Mouse (Mus musculus): Measurements from ENCODE around the gene Ncbp3. TPM values are rescaled to one million over a fixed set of nuclear protein-coding genes. Genes with fewer than 3 reads are reported as not detected.

The Ncbp3 gene
- polyA plus RNA-seq, 1 experiment from 2014 or later = 12.9 TPM

GRCm38 (mm10) chr11:73018471-73019146, 29.0 kb upstream of the Ncbp3 start, which contains the start of gene Camkk1:
Camkk1 (plus strand) TSS chr11:73019008.
- H3K4me3 ChIP-seq (replicated peaks) = peak within 1 kb of the TSS; percentile 70
- peak; percentile 96 for ATAC-seq (replicated peaks; ENCODE audit: low FRiP score)
- H3K4me1 ChIP-seq = peaks cover 23% of the 10 kb centered on the region
- H3K27me3 ChIP-seq = peaks cover 48% of the 10 kb centered on the region
- H3K27ac ChIP-seq = no peak within 1 kb of the TSS
- peak within 1 kb of the TSS; percentile 51 for H3K9ac ChIP-seq
- H3K4me2 ChIP-seq = peak within 1 kb of the TSS; percentile 99
- no peaks in the 10 kb centered on the region for H3K9me3 ChIP-seq (replicated peaks)
- WGBS = 2% methylated on average over 57 of the region's 57 CpGs
- no peaks in the 10 kb centered on the region for H3K36me3 ChIP-seq

GRCm38 (mm10) chr11:73019147-73019795, 28.3 kb upstream of the Ncbp3 start:
- H3K36me3 ChIP-seq = no peaks in the 10 kb centered on the region
- H3K9ac ChIP-seq = peak overlapping the region; percentile 51
- no peak overlapping the region for H3K27ac ChIP-seq
- peak overlapping the region; percentile 99 for H3K4me2 ChIP-seq
- peaks cover 48% of the 10 kb centered on the region for H3K27me3 ChIP-seq
- no peaks in the 10 kb centered on the region for H3K9me3 ChIP-seq (replicated peaks)
- H3K4me3 ChIP-seq (replicated peaks) = peak overlapping the region; percentile 70
- WGBS = 1% methylated on average over 46 of the region's 46 CpGs
- peak; percentile 41 for ATAC-seq (replicated peaks; ENCODE audit: low FRiP score)
- peaks cover 30% of the 10 kb centered on the region for H3K4me1 ChIP-seq

- Histone ChIP-seq H3K27ac (no peak overlapping the region), H3K4me3 (replicated peaks) (no peak overlapping the region), H3K4me2 (no peak overlapping the region), H3K27me3 (peaks cover 48% of the 10 kb centered on the region), H3K9ac (no peak overlapping the region), H3K9me3 (replicated peaks) (no peaks in the 10 kb centered on the region), H3K4me1 (peaks cover 39% of the 10 kb centered on the region), H3K36me3 (no peaks in the 10 kb centered on the region)
- WGBS = 60% methylated on average over 7 of the region's 7 CpGs
- ATAC-seq (replicated peaks; ENCODE audit: low FRiP score) = no peak
Observed at GRCm38 (mm10) chr11:73020953-73021800, 26.4 kb upstream of the Ncbp3 start.

- Histone ChIP-seq H3K36me3 (no peaks in the 10 kb centered on the region), H3K4me1 (peaks cover 37% of the 10 kb centered on the region), H3K9me3 (replicated peaks) (no peaks in the 10 kb centered on the region), H3K4me3 (replicated peaks) (no peak overlapping the region), H3K4me2 (no peak overlapping the region), H3K27me3 (peaks cover 32% of the 10 kb centered on the region), H3K27ac (no peak overlapping the region), H3K9ac (no peak overlapping the region)
- 50% methylated on average over 9 of the region's 9 CpGs for WGBS
- no peak for ATAC-seq (replicated peaks; ENCODE audit: low FRiP score)
Observed at GRCm38 (mm10) chr11:73023099-73023498, 24.5 kb upstream of the Ncbp3 start.

- 72% methylated on average over 4 of the region's 4 CpGs for WGBS
Observed at GRCm38 (mm10) chr11:73023827-73024226, 23.8 kb upstream of the Ncbp3 start.

GRCm38 (mm10) chr11:73024236-73024904, 23.2 kb upstream of the Ncbp3 start:
- H3K4me2 ChIP-seq = peak overlapping the region; percentile 8; the same call in 1 of the 2 replicates

More at GRCm38 (mm10) chr11:73023827-73024226, 23.8 kb upstream of the Ncbp3 start:
- Histone ChIP-seq H3K27me3 (peaks cover 29% of the 10 kb centered on the region), H3K4me1 (peaks cover 31% of the 10 kb centered on the region), H3K4me2 (no peak overlapping the region), H3K9ac (no peak overlapping the region), H3K36me3 (no peaks in the 10 kb centered on the region), H3K4me3 (replicated peaks) (no peak overlapping the region), H3K27ac (peak overlapping the region; percentile 55; the same call in 1 of the 2 replicates), H3K9me3 (replicated peaks) (no peaks in the 10 kb centered on the region)
- no peak for ATAC-seq (replicated peaks; ENCODE audit: low FRiP score)

GRCm38 (mm10) chr11:73026961-73027360, 20.6 kb upstream of the Ncbp3 start:
- H3K4me1 ChIP-seq = peaks cover 29% of the 10 kb centered on the region
- H3K4me2 ChIP-seq = no peak overlapping the region
- H3K36me3 ChIP-seq = no peaks in the 10 kb centered on the region
- no peak for ATAC-seq (replicated peaks; ENCODE audit: low FRiP score)
- H3K4me3 ChIP-seq (replicated peaks) = no peak overlapping the region
- H3K27ac ChIP-seq = no peak overlapping the region
- H3K9ac ChIP-seq = no peak overlapping the region
- 50% methylated on average over 8 of the region's 8 CpGs for WGBS
- H3K27me3 ChIP-seq = no peaks in the 10 kb centered on the region
- no peaks in the 10 kb centered on the region for H3K9me3 ChIP-seq (replicated peaks)

More at GRCm38 (mm10) chr11:73024236-73024904, 23.2 kb upstream of the Ncbp3 start:
- peaks cover 24% of the 10 kb centered on the region for H3K27me3 ChIP-seq
- H3K9me3 ChIP-seq (replicated peaks) = no peaks in the 10 kb centered on the region
- H3K4me3 ChIP-seq (replicated peaks) = no peak overlapping the region
- WGBS = 43% methylated on average over 7 of the region's 7 CpGs
- H3K9ac ChIP-seq = no peak overlapping the region
- no peaks in the 10 kb centered on the region for H3K36me3 ChIP-seq
- no peak; the same call in 1 of the 2 replicates for ATAC-seq (replicated peaks; ENCODE audit: low FRiP score)
- H3K27ac ChIP-seq = peak overlapping the region; percentile 55
- H3K4me1 ChIP-seq = peaks cover 28% of the 10 kb centered on the region

GRCm38 (mm10) chr11:73030821-73031498, 16.6 kb upstream of the Ncbp3 start:
- peak overlapping the region; percentile 41 for H3K9ac ChIP-seq
- peak overlapping the region; percentile 76 for H3K4me2 ChIP-seq
- no peaks in the 10 kb centered on the region for H3K27me3 ChIP-seq
- H3K36me3 ChIP-seq = no peaks in the 10 kb centered on the region
- peak overlapping the region; percentile 36 for H3K4me3 ChIP-seq (replicated peaks)
- ATAC-seq (replicated peaks; ENCODE audit: low FRiP score) = peak; percentile 94
- 25% methylated on average over 20 of the region's 20 CpGs for WGBS
- no peak overlapping the region for H3K27ac ChIP-seq
- no peaks in the 10 kb centered on the region for H3K9me3 ChIP-seq (replicated peaks)
- peaks cover 9% of the 10 kb centered on the region; the same call in 1 of the 2 replicates for H3K4me1 ChIP-seq

- H3K36me3 ChIP-seq = no peaks in the 10 kb centered on the region
- no peak overlapping the region for H3K27ac ChIP-seq
- peaks cover 9% of the 10 kb centered on the region; the same call in 1 of the 2 replicates for H3K4me1 ChIP-seq
- H3K9ac ChIP-seq = 0 out of 2 replicates have a peak overlapping the region, but pooled peaks have one; percentile 41
- no peaks in the 10 kb centered on the region for H3K9me3 ChIP-seq (replicated peaks)
- no peak overlapping the region; the same call in 1 of the 2 replicates for H3K4me3 ChIP-seq (replicated peaks)
- no peaks in the 10 kb centered on the region for H3K27me3 ChIP-seq
- ATAC-seq (replicated peaks; ENCODE audit: low FRiP score) = no peak
- WGBS = 52% methylated on average over 5 of the region's 5 CpGs
- H3K4me2 ChIP-seq = peak overlapping the region; percentile 76; the same call in 1 of the 2 replicates
Observed at GRCm38 (mm10) chr11:73031536-73031935, 16.0 kb upstream of the Ncbp3 start.

- 0 out of 2 replicates have a peak, but pooled peaks cover 4% of the 10 kb centered on the region for H3K36me3 ChIP-seq
- peaks cover 8% of the 10 kb centered on the region; the same call in 1 of the 2 replicates for H3K4me1 ChIP-seq
- no peak overlapping the region for H3K4me2 ChIP-seq
- no peak overlapping the region for H3K4me3 ChIP-seq (replicated peaks)
- ATAC-seq (replicated peaks; ENCODE audit: low FRiP score) = no peak
- WGBS = 79% methylated on average over 7 of the region's 7 CpGs
- H3K27ac ChIP-seq = no peak overlapping the region
- H3K9me3 ChIP-seq (replicated peaks) = no peaks in the 10 kb centered on the region
- H3K9ac ChIP-seq = no peak overlapping the region
- no peaks in the 10 kb centered on the region for H3K27me3 ChIP-seq
Observed at GRCm38 (mm10) chr11:73036077-73036476, 11.5 kb upstream of the Ncbp3 start.

GRCm38 (mm10) chr11:73036889-73037288, 10.7 kb upstream of the Ncbp3 start:
- no peaks in the 10 kb centered on the region for H3K27me3 ChIP-seq
- H3K9ac ChIP-seq = no peak overlapping the region
- WGBS = 54% methylated on average over 6 of the region's 6 CpGs
- H3K9me3 ChIP-seq (replicated peaks) = no peaks in the 10 kb centered on the region
- 0 out of 2 replicates have a peak, but pooled peaks cover 3% of the 10 kb centered on the region for H3K4me1 ChIP-seq
- H3K27ac ChIP-seq = no peak overlapping the region
- H3K4me3 ChIP-seq (replicated peaks) = no peak overlapping the region
- no peak overlapping the region for H3K4me2 ChIP-seq
- H3K36me3 ChIP-seq = 0 out of 2 replicates have a peak, but pooled peaks cover 4% of the 10 kb centered on the region
- no peak for ATAC-seq (replicated peaks; ENCODE audit: low FRiP score)
